8 mouse cellular contexts compared by ENCODE assay signal in the genomic region with DNA sequence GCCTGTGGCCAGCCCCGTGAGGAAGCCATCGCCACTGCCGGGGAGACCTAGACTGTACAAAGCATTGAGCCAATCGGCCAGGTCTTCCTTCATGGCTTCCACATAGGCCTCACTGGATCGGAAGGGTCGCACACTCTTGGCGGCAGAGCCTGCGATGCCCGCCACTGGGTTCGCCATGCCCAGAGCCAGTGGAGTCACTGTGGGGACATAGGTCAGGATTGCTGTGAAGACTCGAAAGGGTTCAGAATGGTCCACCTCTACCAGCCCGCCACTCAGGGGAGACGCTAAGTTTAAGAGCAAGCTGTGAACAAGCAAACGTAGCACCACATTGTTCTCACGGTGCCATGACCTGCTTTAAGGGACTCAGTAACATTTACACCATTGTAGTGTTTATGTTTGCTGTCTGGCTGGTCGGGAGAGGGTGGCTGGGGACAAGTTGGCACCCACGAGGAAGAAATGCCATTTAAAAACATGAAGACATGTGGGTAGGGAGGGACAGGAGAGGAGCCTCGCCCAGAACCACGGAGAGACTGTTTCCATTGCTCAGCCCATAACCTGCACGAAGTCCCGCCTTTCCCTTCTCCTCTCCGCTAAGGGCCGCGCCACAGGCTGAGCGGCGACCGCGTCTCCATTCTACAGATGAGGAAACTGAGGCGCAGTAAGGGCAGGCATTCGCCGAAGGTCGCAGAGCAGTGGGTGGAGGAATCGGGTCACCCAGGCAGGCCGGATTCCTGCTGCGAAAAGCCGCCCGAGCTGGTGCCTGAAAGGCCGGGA. TPM values are rescaled to one million over a fixed set of nuclear protein-coding genes. Genes with fewer than 3 reads are reported as not detected.
DNase-seq lines count a peak whose midpoint lies in the region; ATAC-seq lines count a peak whose summit lies in the region.

No protein-coding gene starts in this region.

- DNase-seq in kidney, adult 9 months, result peak; percentile 27
- no peak for DNase-seq in kidney, adult 8-10 months
- DNase-seq in Muller cell, postnatal 12 days (ENCODE audit: inconsistent ontology term), result peak; percentile 48
- DNase-seq in liver, embryonic 11.5 days (ENCODE audit: low spot score), result no peak
- no peak for DNase-seq in layer of hippocampus, adult 9-11 months
- DNase-seq in gastrocnemius, adult 18-20 months (ENCODE audit: low spot score), result no peak

- peaks cover 18% of the 10 kb centered on the region for H3K36me3 ChIP-seq in heart, embryonic 15.5 days
- H3K36me3 ChIP-seq in liver, embryonic 11.5 days (ENCODE audit: control insufficient read depth, insufficient read depth, low read length), result peaks cover 8% of the 10 kb centered on the region
- peaks cover 20% of the 10 kb centered on the region for H3K36me3 ChIP-seq in neural tube, embryonic 15.5 days

- no peaks in the 10 kb centered on the region for H3K9me3 ChIP-seq in heart, embryonic 15.5 days (replicated peaks)
- no peaks in the 10 kb centered on the region for H3K9me3 ChIP-seq in liver, embryonic 11.5 days (ENCODE audit: control insufficient read depth, low read length)
- no peaks in the 10 kb centered on the region for H3K9me3 ChIP-seq in neural tube, embryonic 15.5 days (replicated peaks)

- 17% methylated on average over 38 of the region's 38 CpGs for WGBS in heart, embryonic 15.5 days
- WGBS in liver, embryonic 11.5 days, result 16% methylated on average over 38 of the region's 38 CpGs
- WGBS in neural tube, embryonic 15.5 days, result 13% methylated on average over 38 of the region's 38 CpGs

- peak overlapping the region; percentile 74 for H3K9ac ChIP-seq in heart, embryonic 15.5 days
- peak overlapping the region; percentile 59 for H3K9ac ChIP-seq in liver, embryonic 11.5 days (ENCODE audit: low read depth, low read length)
- peak overlapping the region; percentile 76 for H3K9ac ChIP-seq in neural tube, embryonic 15.5 days (replicated peaks)

- no peak for ATAC-seq in heart, embryonic 15.5 days (replicated peaks; ENCODE audit: insufficient number of reproducible peaks, insufficient read depth, low FRiP score, low read depth)
- 0 out of 2 replicates have a peak, but pooled peaks have one; percentile 15 for ATAC-seq in liver, embryonic 11.5 days (replicated peaks; ENCODE audit: low FRiP score)
- peak; percentile 11; the same call in 1 of the 2 replicates for ATAC-seq in neural tube, embryonic 15.5 days (ENCODE audit: low FRiP score)

- peak overlapping the region; percentile 69 for H3K4me3 ChIP-seq in heart, embryonic 15.5 days
- peak overlapping the region; percentile 55 for H3K4me3 ChIP-seq in liver, embryonic 11.5 days (ENCODE audit: low read depth, low read length)
- peak overlapping the region; percentile 89 for H3K4me3 ChIP-seq in neural tube, embryonic 15.5 days (replicated peaks)

- peak overlapping the region; percentile 47 for H3K27ac ChIP-seq in heart, embryonic 15.5 days
- 0 out of 2 replicates have a peak overlapping the region, but pooled peaks have one; percentile 2 for H3K27ac ChIP-seq in liver, embryonic 11.5 days (ENCODE audit: low read depth, low read length)
- no peak overlapping the region; the same call in 1 of the 2 replicates for H3K27ac ChIP-seq in neural tube, embryonic 15.5 days (replicated peaks)

- H3K27me3 ChIP-seq in heart, embryonic 15.5 days, result peaks cover 40% of the 10 kb centered on the region
- H3K27me3 ChIP-seq in liver, embryonic 11.5 days (replicated peaks; ENCODE audit: control insufficient read depth, insufficient read depth, low read length), result peaks cover 47% of the 10 kb centered on the region
- peaks cover 45% of the 10 kb centered on the region for H3K27me3 ChIP-seq in neural tube, embryonic 15.5 days (replicated peaks)

- peaks cover 47% of the 10 kb centered on the region for H3K4me1 ChIP-seq in heart, embryonic 15.5 days (replicated peaks)
- H3K4me1 ChIP-seq in liver, embryonic 11.5 days (replicated peaks; ENCODE audit: control insufficient read depth, insufficient read depth, low read length), result peaks cover 22% of the 10 kb centered on the region
- H3K4me1 ChIP-seq in neural tube, embryonic 15.5 days, result peaks cover 52% of the 10 kb centered on the region

- peak overlapping the region; percentile 95 for H3K4me2 ChIP-seq in heart, embryonic 15.5 days
- H3K4me2 ChIP-seq in liver, embryonic 11.5 days, result peak overlapping the region; percentile 73
- peak overlapping the region; percentile 95 for H3K4me2 ChIP-seq in neural tube, embryonic 15.5 days

RNA-seq across cellular contexts. Expression of gene Gas2l1, which starts 0.7 kb away (rescaled TPM):
- 19.4 and 28.2 TPM in 2 replicates for polyA plus RNA-seq in heart, embryonic 15.5 days (2015; fragmentation: Nextera tagmentation; extraction: Ambion mirVana)
- polyA plus RNA-seq in liver, embryonic 11.5 days (2014; fragmentation: Nextera tagmentation; extraction: Ambion mirVana), result 41.9 and 46.5 TPM in 2 replicates
- 25.9 and 26.0 TPM in 2 replicates for polyA plus RNA-seq in neural tube, embryonic 15.5 days (2015; fragmentation: Nextera tagmentation; extraction: Ambion mirVana)
- 1 to 10 TPM; 3.6 to 6.5 TPM for total RNA-seq in gastrocnemius, adult 18-20 months (2021)

RNA-seq across cellular contexts. Expression of gene Rasl10a, which starts 6.5 kb away (rescaled TPM):
- 0.96 and 1.1 TPM in 2 replicates for polyA plus RNA-seq in heart, embryonic 15.5 days (2015; fragmentation: Nextera tagmentation; extraction: Ambion mirVana)
- 0.75 and 1.3 TPM in 2 replicates for polyA plus RNA-seq in liver, embryonic 11.5 days (2014; fragmentation: Nextera tagmentation; extraction: Ambion mirVana)
- polyA plus RNA-seq in neural tube, embryonic 15.5 days (2015; fragmentation: Nextera tagmentation; extraction: Ambion mirVana), result 2.8 and 2.9 TPM in 2 replicates
- under 1 TPM in 1 of 2 experiments, not detected in 1; 0.21 TPM for total RNA-seq in gastrocnemius, adult 18-20 months (2021)

RNA-seq across cellular contexts. Expression of gene Rhbdd3, which starts 34.3 kb away (rescaled TPM):
- 26.2 and 30.9 TPM in 2 replicates for polyA plus RNA-seq in heart, embryonic 15.5 days (2015; fragmentation: Nextera tagmentation; extraction: Ambion mirVana)
- 27.0 and 29.1 TPM in 2 replicates for polyA plus RNA-seq in liver, embryonic 11.5 days (2014; fragmentation: Nextera tagmentation; extraction: Ambion mirVana)
- 40.0 and 41.5 TPM in 2 replicates for polyA plus RNA-seq in neural tube, embryonic 15.5 days (2015; fragmentation: Nextera tagmentation; extraction: Ambion mirVana)
- 10 to 100 TPM; 29.2 to 36.9 TPM for total RNA-seq in gastrocnemius, adult 18-20 months (2021)

RNA-seq across cellular contexts. Expression of gene Ewsr1, which starts 34.6 kb away (rescaled TPM):
- polyA plus RNA-seq in heart, embryonic 15.5 days (2015; fragmentation: Nextera tagmentation; extraction: Ambion mirVana), result 359 and 482 TPM in 2 replicates
- polyA plus RNA-seq in liver, embryonic 11.5 days (2014; fragmentation: Nextera tagmentation; extraction: Ambion mirVana), result 363 and 367 TPM in 2 replicates
- 533 and 582 TPM in 2 replicates for polyA plus RNA-seq in neural tube, embryonic 15.5 days (2015; fragmentation: Nextera tagmentation; extraction: Ambion mirVana)
- 10 to 100 TPM; 68.9 to 74.1 TPM for total RNA-seq in gastrocnemius, adult 18-20 months (2021)

Comparison
In these comparisons a context has a peak if more than half of its experiments do, and no peak if none do; other contexts are left out.
1. DNase-seq: peak in kidney, adult 9 months (single experiment) and Muller cell, postnatal 12 days (single experiment); none in kidney, adult 8-10 months (0 of 2), liver, embryonic 11.5 days (single experiment), layer of hippocampus, adult 9-11 months (single experiment) and gastrocnemius, adult 18-20 months (single experiment).
2. Peak in every context shown above with its lines, with median percentiles within 50 percentile points of each other: H3K4me2 ChIP-seq, H3K4me3 ChIP-seq and H3K9ac ChIP-seq.